Mouse (Mus musculus) olfactory bulb, adult 2 months (tissue): ENCODE data around the gene Fga.

ENCODE experiments used
- CTCF ChIP-seq: fragments of 200-500 bp; IDR thresholded peaks from 2 replicates; pipeline ENCODE4 v1.5.1; 2012; ENCODE audit warnings: low read depth, mild to moderate bottlenecking, low read length, moderate library complexity; ENCODE audit not compliant: insufficient read depth
- POLR2A ChIP-seq: fragments of 200-500 bp; IDR thresholded peaks from 2 replicates; pipeline ENCODE4 v1.6.1; 2012; ENCODE audit warnings: mild to moderate bottlenecking, low read depth, low read length, moderate library complexity; ENCODE audit not compliant: insufficient read depth

DNA sequence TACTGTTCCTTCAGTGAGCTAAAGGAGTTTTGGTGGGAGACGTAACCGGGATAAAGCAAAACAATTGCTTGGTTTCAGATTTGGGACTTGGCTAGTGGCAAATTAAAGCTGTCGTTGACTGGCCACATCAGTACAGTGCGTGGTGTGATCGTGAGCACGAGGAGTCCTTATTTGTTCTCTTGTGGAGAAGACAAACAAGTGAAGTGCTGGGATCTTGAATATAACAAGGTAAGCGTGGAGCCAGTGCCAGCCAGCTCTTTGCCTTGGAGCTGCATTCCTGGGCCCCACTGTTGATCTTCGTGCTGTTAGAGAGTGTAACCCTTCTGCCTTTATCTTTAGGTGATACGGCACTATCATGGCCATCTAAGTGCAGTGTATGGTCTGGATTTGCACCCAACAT lies 42.0 kb downstream of the Fga start:
- TF ChIP-seq CTCF: no peak
- no peak for TF ChIP-seq POLR2A
